In genomic region chr9:35267976-35268715, GRCm38 (mm10) we compare ENCODE assay signal across 8 mouse cellular contexts. TPM values are rescaled to one million over a fixed set of nuclear protein-coding genes. Genes with fewer than 3 reads are reported as not detected.
A peak's percentile ranks its signal among the peaks of the same experiment; 100 is the strongest.
DNase-seq lines count a peak whose midpoint lies in the region; ATAC-seq and TF ChIP-seq lines count a peak whose summit lies in the region.

No protein-coding gene starts in this region.

- peaks cover 11% of the 10 kb centered on the region for H3K4me1 ChIP-seq in heart, embryonic 11.5 days (ENCODE audit: control insufficient read depth, insufficient read depth, low read length)
- no peaks in the 10 kb centered on the region for H3K4me1 ChIP-seq in ES-Bruce4 (ENCODE audit: control insufficient read depth, insufficient read depth, low read length)
- H3K4me1 ChIP-seq in embryonic facial prominence, embryonic 15.5 days, result peaks cover 17% of the 10 kb centered on the region
- peaks cover 6% of the 10 kb centered on the region; the same call in 1 of the 2 replicates for H3K4me1 ChIP-seq in intestine, postnatal 0 days (replicated peaks; ENCODE audit: control insufficient read depth, insufficient read depth, low read length)
- peaks cover 23% of the 10 kb centered on the region for H3K4me1 ChIP-seq in neural tube, embryonic 12.5 days

- H3K36me3 ChIP-seq in heart, embryonic 11.5 days (ENCODE audit: control insufficient read depth, insufficient read depth, low read length), result peaks cover 13% of the 10 kb centered on the region
- H3K36me3 ChIP-seq in ES-Bruce4 (ENCODE audit: control insufficient read depth, insufficient read depth, low read length, poor library complexity, severe bottlenecking), result peaks cover 11% of the 10 kb centered on the region
- H3K36me3 ChIP-seq in embryonic facial prominence, embryonic 15.5 days, result peaks cover 19% of the 10 kb centered on the region
- peaks cover 10% of the 10 kb centered on the region for H3K36me3 ChIP-seq in intestine, postnatal 0 days (ENCODE audit: control insufficient read depth, insufficient read depth)
- H3K36me3 ChIP-seq in neural tube, embryonic 12.5 days, result peaks cover 13% of the 10 kb centered on the region

- no peaks in the 10 kb centered on the region for H3K27me3 ChIP-seq in heart, embryonic 11.5 days (ENCODE audit: control insufficient read depth, insufficient read depth, low read length)
- H3K27me3 ChIP-seq in ES-Bruce4 (ENCODE audit: control insufficient read depth, insufficient read depth, low read length, poor library complexity, severe bottlenecking), result no peaks in the 10 kb centered on the region
- H3K27me3 ChIP-seq in embryonic facial prominence, embryonic 15.5 days, result no peaks in the 10 kb centered on the region
- no peaks in the 10 kb centered on the region for H3K27me3 ChIP-seq in intestine, postnatal 0 days (replicated peaks; ENCODE audit: control insufficient read depth, insufficient read depth, low read length)
- H3K27me3 ChIP-seq in neural tube, embryonic 12.5 days (replicated peaks), result no peaks in the 10 kb centered on the region

- DNase-seq in heart, postnatal 25 days (ENCODE audit: low spot score), result no peak
- no peak for DNase-seq in right cerebral cortex, postnatal 25 days
- no peak for DNase-seq in lung, postnatal 36 days

- TF ChIP-seq EP300 in ES-Bruce4 (IDR thresholded peaks at IDR 0.05; ENCODE audit: insufficient read depth, low read depth, low read length), result no peak

- no peak for TF ChIP-seq POLR2A in ES-Bruce4 (IDR thresholded peaks at IDR 0.05; ENCODE audit: insufficient read depth, low read length)

- H3K9me3 ChIP-seq in heart, embryonic 11.5 days (replicated peaks; ENCODE audit: control insufficient read depth, low read length), result no peaks in the 10 kb centered on the region
- H3K9me3 ChIP-seq in ES-Bruce4 (replicated peaks; ENCODE audit: control insufficient read depth, insufficient read depth, low read length, poor library complexity, severe bottlenecking), result no peaks in the 10 kb centered on the region
- H3K9me3 ChIP-seq in embryonic facial prominence, embryonic 15.5 days (replicated peaks), result no peaks in the 10 kb centered on the region
- no peaks in the 10 kb centered on the region for H3K9me3 ChIP-seq in intestine, postnatal 0 days (ENCODE audit: control insufficient read depth)
- no peaks in the 10 kb centered on the region for H3K9me3 ChIP-seq in neural tube, embryonic 12.5 days

- H3K27ac ChIP-seq in heart, embryonic 11.5 days (ENCODE audit: low read depth, low read length), result peak overlapping the region; percentile 59; the same call in 1 of the 2 replicates
- H3K27ac ChIP-seq in ES-Bruce4 (ENCODE audit: insufficient read depth, low read length), result no peak overlapping the region
- H3K27ac ChIP-seq in embryonic facial prominence, embryonic 15.5 days (replicated peaks), result peak overlapping the region; percentile 78
- H3K27ac ChIP-seq in intestine, postnatal 0 days (ENCODE audit: low read depth, low read length), result peak overlapping the region; percentile 57; the same call in 1 of the 2 replicates
- no peak overlapping the region for H3K27ac ChIP-seq in neural tube, embryonic 12.5 days

- peak overlapping the region; percentile 87 for H3K4me2 ChIP-seq in heart, embryonic 11.5 days
- peak overlapping the region; percentile 81 for H3K4me2 ChIP-seq in embryonic facial prominence, embryonic 15.5 days (replicated peaks)
- peak overlapping the region; percentile 79 for H3K4me2 ChIP-seq in intestine, postnatal 0 days (replicated peaks; ENCODE audit: low read depth)
- peak overlapping the region; percentile 72 for H3K4me2 ChIP-seq in neural tube, embryonic 12.5 days (replicated peaks)

- H3K9ac ChIP-seq in heart, embryonic 11.5 days (ENCODE audit: low read depth, low read length), result peak overlapping the region; percentile 91
- peak overlapping the region; percentile 71 for H3K9ac ChIP-seq in ES-Bruce4 (ENCODE audit: low read depth, poor library complexity, severe bottlenecking)
- peak overlapping the region; percentile 76 for H3K9ac ChIP-seq in embryonic facial prominence, embryonic 15.5 days
- peak overlapping the region; percentile 73 for H3K9ac ChIP-seq in intestine, postnatal 0 days (ENCODE audit: low read depth, low read length)
- peak overlapping the region; percentile 69 for H3K9ac ChIP-seq in neural tube, embryonic 12.5 days

- TF ChIP-seq CTCF in ES-Bruce4 (IDR thresholded peaks at IDR 0.05; ENCODE audit: low read depth, low read length), result no peak
- no peak for TF ChIP-seq CTCF in intestine, postnatal 0 days (IDR thresholded peaks at IDR 0.05; ENCODE audit: low read depth)

- peak overlapping the region; percentile 82 for H3K4me3 ChIP-seq in heart, embryonic 11.5 days (ENCODE audit: low read depth, low read length)
- H3K4me3 ChIP-seq in ES-Bruce4 (ENCODE audit: low read depth, low read length), result peak overlapping the region; percentile 94
- peak overlapping the region; percentile 82 for H3K4me3 ChIP-seq in embryonic facial prominence, embryonic 15.5 days (replicated peaks)
- peak overlapping the region; percentile 73 for H3K4me3 ChIP-seq in intestine, postnatal 0 days (ENCODE audit: low read depth, low read length)
- peak overlapping the region; percentile 74 for H3K4me3 ChIP-seq in neural tube, embryonic 12.5 days

- intact Hi-C loops in heart, postnatal 25 days (cut with DNase I), result loop anchor here (2.0 to 5.0 kb wide), 2 partner anchors 55 to 154 kb away; partner anchors contain the start of gene Cdon

- peak; percentile 40; the same call in 1 of the 2 replicates for ATAC-seq in heart, embryonic 11.5 days (replicated peaks; ENCODE audit: insufficient number of reproducible peaks, low FRiP score, low TSS enrichment)
- no peak for ATAC-seq in embryonic facial prominence, embryonic 15.5 days (ENCODE audit: insufficient number of reproducible peaks, low FRiP score, low TSS enrichment, low read depth)
- ATAC-seq in intestine, postnatal 0 days, result peak; percentile 10; the same call in 1 of the 2 replicates
- peak; percentile 55 for ATAC-seq in neural tube, embryonic 12.5 days (ENCODE audit: low FRiP score, low read depth)

- 2% methylated on average over 21 of the region's 21 CpGs for WGBS in heart, embryonic 11.5 days (ENCODE audit: insufficient replicate concordance)
- WGBS in embryonic facial prominence, embryonic 15.5 days, result 1% methylated on average over 21 of the region's 21 CpGs
- WGBS in intestine, postnatal 0 days, result under 1% methylated on average over 21 of the region's 21 CpGs
- WGBS in neural tube, embryonic 12.5 days, result 2% methylated on average over 21 of the region's 21 CpGs

RNA-seq across cellular contexts. Expression of gene Rpusd4, which starts 0.5 kb away (rescaled TPM):
- polyA plus RNA-seq in heart, embryonic 11.5 days (2014; fragmentation: Nextera tagmentation; extraction: Ambion mirVana), result 25.0 and 28.3 TPM in 2 replicates
- total RNA-seq in heart, postnatal 25 days (2021), result 10 to 100 TPM; 11.5 to 13.0 TPM
- 21.4 and 26.0 TPM in 2 replicates for polyA plus RNA-seq in ES-Bruce4 (2011; ENCODE audit: insufficient read depth, insufficient read length, low read depth, missing spikeins)
- 25.9 and 27.0 TPM in 2 replicates for polyA plus RNA-seq in embryonic facial prominence, embryonic 15.5 days (2015; fragmentation: Nextera tagmentation; extraction: Ambion mirVana)
- polyA plus RNA-seq in intestine, postnatal 0 days (2015; fragmentation: Nextera tagmentation; extraction: Ambion mirVana), result 16.3 and 16.6 TPM in 2 replicates
- polyA plus RNA-seq in neural tube, embryonic 12.5 days (2016; fragmentation: Nextera tagmentation; extraction: Ambion mirVana), result 24.4 and 25.1 TPM in 2 replicates

RNA-seq across cellular contexts. Expression of gene Fam118b, which starts 0.5 kb away (rescaled TPM):
- polyA plus RNA-seq in heart, embryonic 11.5 days (2014; fragmentation: Nextera tagmentation; extraction: Ambion mirVana), result 27.3 and 30.3 TPM in 2 replicates
- 10 to 100 TPM; 15.0 to 15.9 TPM for total RNA-seq in heart, postnatal 25 days (2021)
- polyA plus RNA-seq in ES-Bruce4 (2011; ENCODE audit: insufficient read depth, insufficient read length, low read depth, missing spikeins), result 32.1 and 34.5 TPM in 2 replicates
- polyA plus RNA-seq in embryonic facial prominence, embryonic 15.5 days (2015; fragmentation: Nextera tagmentation; extraction: Ambion mirVana), result 38.1 and 41.8 TPM in 2 replicates
- 73.5 and 80.7 TPM in 2 replicates for polyA plus RNA-seq in intestine, postnatal 0 days (2015; fragmentation: Nextera tagmentation; extraction: Ambion mirVana)
- 68.3 and 68.4 TPM in 2 replicates for polyA plus RNA-seq in neural tube, embryonic 12.5 days (2016; fragmentation: Nextera tagmentation; extraction: Ambion mirVana)

RNA-seq across cellular contexts. Expression of gene Foxred1, which starts 57.3 kb away (rescaled TPM):
- polyA plus RNA-seq in heart, embryonic 11.5 days (2014; fragmentation: Nextera tagmentation; extraction: Ambion mirVana), result 44.9 and 49.6 TPM in 2 replicates
- 10 to 100 TPM; 94.3 to 94.4 TPM for total RNA-seq in heart, postnatal 25 days (2021)
- polyA plus RNA-seq in ES-Bruce4 (2011; ENCODE audit: insufficient read depth, insufficient read length, low read depth, missing spikeins), result 34.7 and 36.6 TPM in 2 replicates
- 36.4 and 40.8 TPM in 2 replicates for polyA plus RNA-seq in embryonic facial prominence, embryonic 15.5 days (2015; fragmentation: Nextera tagmentation; extraction: Ambion mirVana)
- 20.3 and 20.4 TPM in 2 replicates for polyA plus RNA-seq in intestine, postnatal 0 days (2015; fragmentation: Nextera tagmentation; extraction: Ambion mirVana)
- 49.2 and 50.1 TPM in 2 replicates for polyA plus RNA-seq in neural tube, embryonic 12.5 days (2016; fragmentation: Nextera tagmentation; extraction: Ambion mirVana)

Comparison
In these comparisons a context has a peak if more than half of its experiments do, and no peak if none do; other contexts are left out.
1. H3K27ac ChIP-seq: peak in heart, embryonic 11.5 days (single experiment), embryonic facial prominence, embryonic 15.5 days (single experiment) and intestine, postnatal 0 days (single experiment); none in ES-Bruce4 (single experiment) and neural tube, embryonic 12.5 days (single experiment).
2. Peak in every context shown above with its lines, with median percentiles within 50 percentile points of each other: H3K4me2 ChIP-seq, H3K4me3 ChIP-seq and H3K9ac ChIP-seq.